Mouse (Mus musculus) cerebellum, adult 2 months (tissue): ENCODE results near the gene Dmrtc2. TPM values are rescaled to one million over a fixed set of nuclear protein-coding genes. Genes with fewer than 3 reads are reported as not detected.

Source experiments
- DNase-seq, 2 experiments: peaks; one replicate each; pipeline ENCODE4 v3.0.0; 2021
- H3K27ac ChIP-seq: fragments of 200-500 bp; 2 replicates; pipeline ENCODE4 v1.5.1; 2012; ENCODE audit warnings: low read length, control low read depth, inconsistent platforms; ENCODE audit not compliant: insufficient read depth
- H3K27me3 ChIP-seq: fragments of 200-500 bp; 2 replicates; pipeline ENCODE4 v1.6.1; 2012; ENCODE audit warnings: inconsistent platforms, mild to moderate bottlenecking, low read length, moderate library complexity; ENCODE audit not compliant: control insufficient read depth, insufficient read depth
- H3K4me1 ChIP-seq: fragments of 200-500 bp; 2 replicates; pipeline ENCODE4 v1.6.1; 2011; ENCODE audit warnings: low read length; ENCODE audit not compliant: control insufficient read depth, insufficient read depth
- H3K4me3 ChIP-seq: fragments of 200-500 bp; replicated peaks from 2 replicates; pipeline ENCODE3; 2011; ENCODE audit warnings: mild to moderate bottlenecking, low read depth, low read length, control low read depth; ENCODE audit not compliant: insufficient read depth
- CTCF ChIP-seq: fragments of 200-500 bp; IDR thresholded peaks from 2 replicates; pipeline ENCODE4 v1.5.1; 2011; ENCODE audit warnings: low read depth, mild to moderate bottlenecking, control low read depth, low read length, moderate library complexity, borderline replicate concordance; ENCODE audit not compliant: insufficient read depth
- POLR2A ChIP-seq: fragments of 200-500 bp; IDR thresholded peaks from 2 replicates; pipeline ENCODE4 v1.6.1; 2011; ENCODE audit warnings: low read length, control low read depth, borderline replicate concordance; ENCODE audit not compliant: insufficient read depth
- WGBS: fragments of 180-500 bp; shearing (Covaris S2); methylation state at CpG from one replicate; pipeline ENCODE4 v1.1.7; 2018; 5-methylcytosine and 5-hydroxymethylcytosine counted together
- polyA plus RNA-seq: library from polyadenylated mRNA; depleted of rRNA; stranded (reverse); fragments of >200 nt; gene quantifications from 2 replicates; pipeline ENCODE4 v1.2.3, GENCODE M21; 2012

Gene Dmrtc2
- polyA plus RNA-seq, 1 experiment: not detected

- H3K27ac ChIP-seq: no peak overlapping the region
- TF ChIP-seq CTCF (no peak), POLR2A (no peak)
- no peaks in the 10 kb centered on the region for H3K4me1 ChIP-seq
- H3K27me3 ChIP-seq: no peaks in the 10 kb centered on the region
- 80% methylated on average over 5 of the region's 5 CpGs for WGBS
- no peak overlapping the region for H3K4me3 ChIP-seq
- no peak for DNase-seq
These were observed 28.1 kb downstream of the Dmrtc2 start for GRCm38 (mm10) chr7:24897959-24898358.

- no peak overlapping the region for H3K4me3 ChIP-seq
- H3K27me3 ChIP-seq: no peaks in the 10 kb centered on the region
- peaks cover 3% of the 10 kb centered on the region; the same call in 1 of the 2 replicates for H3K4me1 ChIP-seq
- DNase-seq: no peak
- 44% methylated on average over 6 of the region's 6 CpGs for WGBS
- no peak overlapping the region for H3K27ac ChIP-seq
- TF ChIP-seq POLR2A (no peak), CTCF (no peak)
These were observed 31.3 kb downstream of the Dmrtc2 start for GRCm38 (mm10) chr7:24901114-24901513.

GRCm38 (mm10) chr7:24901842-24902241 is 32.0 kb downstream of the Dmrtc2 start:
- WGBS: 73% methylated on average over 1 of the region's 1 CpGs
- no peak overlapping the region for H3K4me3 ChIP-seq
- TF ChIP-seq CTCF (no peak), POLR2A (no peak)
- no peak overlapping the region for H3K27ac ChIP-seq
- no peaks in the 10 kb centered on the region for H3K27me3 ChIP-seq
- H3K4me1 ChIP-seq: peaks cover 3% of the 10 kb centered on the region; the same call in 1 of the 2 replicates
- DNase-seq: no peak

GRCm38 (mm10) chr7:24902264-24902629 is 32.4 kb downstream of the Dmrtc2 start:
- no peak for TF ChIP-seq POLR2A
- no peak for TF ChIP-seq CTCF
- no peaks in the 10 kb centered on the region for H3K27me3 ChIP-seq
- peak overlapping the region; percentile 77 for H3K4me3 ChIP-seq
- peak overlapping the region; percentile 57 for H3K27ac ChIP-seq
- WGBS: 61% methylated on average over 2 of the region's 2 CpGs
- H3K4me1 ChIP-seq: peaks cover 3% of the 10 kb centered on the region; the same call in 1 of the 2 replicates
- no peak for DNase-seq

GRCm38 (mm10) chr7:24902630-24903443 is 33.0 kb downstream of the Dmrtc2 start, which contains the start of gene Arhgef1:
Gene Arhgef1 (plus strand): TSS chr7:24902912.
- H3K4me3 ChIP-seq: peak within 1 kb of the TSS; percentile 77
- H3K27me3 ChIP-seq: no peaks in the 10 kb centered on the region
- peak within 1 kb of the TSS; percentile 68 for H3K27ac ChIP-seq
- no peak for TF ChIP-seq POLR2A
- no peak for TF ChIP-seq CTCF
- 6% methylated on average over 65 of the region's 68 CpGs for WGBS
- DNase-seq: peak; percentile 62 to 68
- peaks cover 3% of the 10 kb centered on the region; the same call in 1 of the 2 replicates for H3K4me1 ChIP-seq

- Histone ChIP-seq H3K27ac (peak overlapping the region; percentile 68; the same call in 1 of the 2 replicates), H3K4me3 (peak overlapping the region; percentile 77), H3K4me1 (peaks cover 3% of the 10 kb centered on the region; the same call in 1 of the 2 replicates), H3K27me3 (no peaks in the 10 kb centered on the region)
- 36% methylated on average over 10 of the region's 10 CpGs for WGBS
- no peak for DNase-seq
- TF ChIP-seq POLR2A (no peak), CTCF (no peak)
These were observed 33.6 kb downstream of the Dmrtc2 start for GRCm38 (mm10) chr7:24903444-24903825.

GRCm38 (mm10) chr7:24904070-24904483 is 34.2 kb downstream of the Dmrtc2 start:
- Histone ChIP-seq H3K4me3 (peak overlapping the region; percentile 86), H3K4me1 (peaks cover 3% of the 10 kb centered on the region; the same call in 1 of the 2 replicates), H3K27me3 (no peaks in the 10 kb centered on the region), H3K27ac (peak overlapping the region; percentile 42; the same call in 1 of the 2 replicates)
- DNase-seq: peak; percentile 96 to 99
- WGBS: under 1% methylated on average over 26 of the region's 30 CpGs
- TF ChIP-seq POLR2A: 0 out of 2 replicates have a peak, but pooled peaks have one; percentile 52
- no peak for TF ChIP-seq CTCF

- H3K4me1 ChIP-seq: peaks cover 3% of the 10 kb centered on the region; the same call in 1 of the 2 replicates
- H3K27ac ChIP-seq: no peak overlapping the region
- 8% methylated on average over 3 of the region's 3 CpGs for WGBS
- no peaks in the 10 kb centered on the region for H3K27me3 ChIP-seq
- peak; percentile 73 to 75 for DNase-seq
- peak; percentile 72 for TF ChIP-seq CTCF
- no peak for TF ChIP-seq POLR2A
- peak overlapping the region; percentile 86 for H3K4me3 ChIP-seq
These were observed 35.1 kb downstream of the Dmrtc2 start for GRCm38 (mm10) chr7:24904936-24905335.

GRCm38 (mm10) chr7:24906551-24906950 is 36.7 kb downstream of the Dmrtc2 start:
- Histone ChIP-seq H3K27ac (no peak overlapping the region), H3K27me3 (no peaks in the 10 kb centered on the region), H3K4me1 (peaks cover 3% of the 10 kb centered on the region; the same call in 1 of the 2 replicates), H3K4me3 (no peak overlapping the region)
- no peak for DNase-seq
- WGBS: 36% methylated on average over 6 of the region's 6 CpGs
- TF ChIP-seq POLR2A (no peak), CTCF (no peak)
